Mouse (Mus musculus): ENCODE measurements around the gene Fkbp5.
"Not testable (repeated sequence)": the region's sequence is repeated elsewhere in the genome, so short reads cannot be mapped to it uniquely, and the experiment has no call there.

The Fkbp5 gene

GRCm38 (mm10) chr17:28374494-28374893, 142.8 kb downstream of the Fkbp5 start:
- no peak for DNase-seq (ENCODE audit: inconsistent ontology term)

GRCm38 (mm10) chr17:28373821-28374220, 143.5 kb downstream of the Fkbp5 start:
- peak; percentile 39 for DNase-seq (ENCODE audit: inconsistent ontology term)

GRCm38 (mm10) chr17:28371941-28372340, 145.4 kb downstream of the Fkbp5 start:
- no peak for DNase-seq (ENCODE audit: inconsistent ontology term)

GRCm38 (mm10) chr17:28371286-28371685, 146.0 kb downstream of the Fkbp5 start:
- peak; percentile 83 for DNase-seq (ENCODE audit: inconsistent ontology term)

- DNase-seq (ENCODE audit: inconsistent ontology term) = no peak
Observed at GRCm38 (mm10) chr17:28369056-28369455, 148.3 kb downstream of the Fkbp5 start.

GRCm38 (mm10) chr17:28368449-28368848, 148.9 kb downstream of the Fkbp5 start:
- peak; percentile 71 for DNase-seq (ENCODE audit: inconsistent ontology term)

- DNase-seq (ENCODE audit: inconsistent ontology term) = no peak
Observed at GRCm38 (mm10) chr17:28365122-28365521, 152.2 kb downstream of the Fkbp5 start, which contains the start of gene Tulp1. Gene Tulp1, minus strand, starts transcription at chr17:28365222.

- DNase-seq (ENCODE audit: inconsistent ontology term) = no peak
Observed at GRCm38 (mm10) chr17:28363507-28363906, 153.8 kb downstream of the Fkbp5 start.

GRCm38 (mm10) chr17:28362653-28363292, 154.6 kb downstream of the Fkbp5 start:
- no peak for DNase-seq (ENCODE audit: inconsistent ontology term)

GRCm38 (mm10) chr17:28361921-28362652, 155.2 kb downstream of the Fkbp5 start:
- no peak for DNase-seq (ENCODE audit: inconsistent ontology term)

- no peak for DNase-seq (ENCODE audit: inconsistent ontology term)
Observed at GRCm38 (mm10) chr17:28360531-28361277, 156.6 kb downstream of the Fkbp5 start.

GRCm38 (mm10) chr17:28358576-28359261, 158.6 kb downstream of the Fkbp5 start:
- DNase-seq (ENCODE audit: inconsistent ontology term) = not testable (repeated sequence)

- no peak for DNase-seq (ENCODE audit: inconsistent ontology term)
Observed at GRCm38 (mm10) chr17:28355871-28356270, 161.5 kb downstream of the Fkbp5 start.

GRCm38 (mm10) chr17:28352018-28352417, 165.3 kb downstream of the Fkbp5 start:
- no peak for DNase-seq (ENCODE audit: inconsistent ontology term)

GRCm38 (mm10) chr17:28351353-28351890, 165.9 kb downstream of the Fkbp5 start:
- no peak for DNase-seq (ENCODE audit: inconsistent ontology term)

GRCm38 (mm10) chr17:28350466-28351352, 166.6 kb downstream of the Fkbp5 start, which contains the start of gene Tead3:
Gene Tead3, minus strand, starts transcription at chr17:28350817.
- peak; percentile 87 for DNase-seq (ENCODE audit: inconsistent ontology term)

- DNase-seq (ENCODE audit: inconsistent ontology term) = no peak
Observed at GRCm38 (mm10) chr17:28349901-28350465, 167.3 kb downstream of the Fkbp5 start.

GRCm38 (mm10) chr17:28349264-28349880, 168.0 kb downstream of the Fkbp5 start:
- DNase-seq (ENCODE audit: inconsistent ontology term) = peak; percentile 37

All from Muller cell, postnatal 12 days (primary cell).